Mouse (Mus musculus) kidney, adult 2 months (tissue): Measurements from ENCODE around the gene Catip. TPM values are rescaled to one million over a fixed set of nuclear protein-coding genes. Genes with fewer than 3 reads are reported as not detected.

Experiments used
- DNase-seq: peaks from one replicate; pipeline ENCODE4 v3.0.0; 2021
- H3K27ac ChIP-seq: fragments of 200-500 bp; 2 replicates; pipeline ENCODE4 v1.5.1; 2012; ENCODE audit warnings: low read depth, low read length, control low read depth, inconsistent platforms; ENCODE audit not compliant: insufficient read depth
- H3K27me3 ChIP-seq: fragments of 200-500 bp; replicated peaks from 2 replicates; pipeline ENCODE4 v1.6.1; 2012; ENCODE audit warnings: mild to moderate bottlenecking, moderate library complexity, low read length, inconsistent platforms; ENCODE audit not compliant: control insufficient read depth, insufficient read depth
- H3K36me3 ChIP-seq: fragments of 200-500 bp; 2 replicates; pipeline ENCODE4 v1.6.1; 2012; ENCODE audit warnings: mild to moderate bottlenecking, moderate library complexity, low read length, inconsistent platforms; ENCODE audit not compliant: control insufficient read depth, insufficient read depth
- H3K4me1 ChIP-seq: fragments of 200-500 bp; 2 replicates; pipeline ENCODE4 v1.6.1; 2011; ENCODE audit warnings: low read length; ENCODE audit not compliant: control insufficient read depth, insufficient read depth
- H3K4me3 ChIP-seq: fragments of 200-500 bp; 2 replicates; pipeline ENCODE4 v1.5.1; 2011; ENCODE audit warnings: mild to moderate bottlenecking, low read depth, low read length, control low read depth; ENCODE audit not compliant: insufficient read depth
- CTCF ChIP-seq: fragments of 200-500 bp; conservative IDR thresholded peaks from 2 replicates; pipeline ENCODE4 v1.5.1; 2011; ENCODE audit warnings: low read depth, mild to moderate bottlenecking, control low read depth, low read length, moderate library complexity, mixed read lengths; ENCODE audit not compliant: insufficient read depth, insufficient read length
- POLR2A ChIP-seq: fragments of 200-500 bp; IDR thresholded peaks from one replicate; pipeline ENCODE4 v1.6.1; 2011; ENCODE audit warnings: low read depth, low read length, control low read depth
- WGBS: fragments of 180-500 bp; shearing (Covaris S2); methylation state at CpG from one replicate; pipeline ENCODE4 v1.1.7; 2018; 5-methylcytosine and 5-hydroxymethylcytosine counted together
- polyA plus RNA-seq: library from polyadenylated mRNA; depleted of rRNA; stranded (reverse); fragments of >200 nt; gene quantifications from 2 replicates; pipeline ENCODE4 v1.2.3, GENCODE M21; 2012

Catip gene
- polyA plus RNA-seq, 1 experiment: 0.33 TPM

- no peaks in the 10 kb centered on the region for H3K27me3 ChIP-seq
- 67% methylated on average over 17 of the region's 17 CpGs for WGBS
- no peaks in the 10 kb centered on the region for H3K36me3 ChIP-seq
- H3K4me3 ChIP-seq: no peak overlapping the region
- H3K27ac ChIP-seq: no peak overlapping the region
- TF ChIP-seq POLR2A (no peak), CTCF (no peak)
- no peak for DNase-seq
- H3K4me1 ChIP-seq: no peaks in the 10 kb centered on the region
Observed at GRCm38 (mm10) chr1:74362325-74363229, 669 bp downstream of the Catip start.

GRCm38 (mm10) chr1:74363437-74363836 lies 1.5 kb downstream of the Catip start:
- Histone ChIP-seq H3K4me1 (no peaks in the 10 kb centered on the region), H3K36me3 (no peaks in the 10 kb centered on the region), H3K27me3 (no peaks in the 10 kb centered on the region), H3K27ac (no peak overlapping the region), H3K4me3 (no peak overlapping the region)
- TF ChIP-seq POLR2A: no peak
- no peak for TF ChIP-seq CTCF
- DNase-seq: no peak
- WGBS: 58% methylated on average over 5 of the region's 5 CpGs

- Histone ChIP-seq H3K27me3 (no peaks in the 10 kb centered on the region), H3K36me3 (no peaks in the 10 kb centered on the region), H3K4me3 (no peak overlapping the region), H3K4me1 (no peaks in the 10 kb centered on the region), H3K27ac (no peak overlapping the region)
- TF ChIP-seq POLR2A (no peak), CTCF (no peak)
- no peak for DNase-seq
- 63% methylated on average over 8 of the region's 8 CpGs for WGBS
Observed at GRCm38 (mm10) chr1:74364270-74364669, 2.4 kb downstream of the Catip start.

GRCm38 (mm10) chr1:74367886-74368645 lies 6.2 kb downstream of the Catip start:
- H3K4me1 ChIP-seq: no peaks in the 10 kb centered on the region
- 22% methylated on average over 34 of the region's 34 CpGs for WGBS
- H3K27me3 ChIP-seq: no peaks in the 10 kb centered on the region
- TF ChIP-seq POLR2A: no peak
- H3K27ac ChIP-seq: no peak overlapping the region
- peak overlapping the region; percentile 14; the same call in 1 of the 2 replicates for H3K4me3 ChIP-seq
- peak; percentile 55 for DNase-seq
- no peaks in the 10 kb centered on the region for H3K36me3 ChIP-seq

- no peak for TF ChIP-seq CTCF
- no peak for TF ChIP-seq POLR2A
- Histone ChIP-seq H3K27me3 (no peaks in the 10 kb centered on the region), H3K27ac (no peak overlapping the region), H3K36me3 (no peaks in the 10 kb centered on the region), H3K4me1 (no peaks in the 10 kb centered on the region), H3K4me3 (no peak overlapping the region)
- no peak for DNase-seq
- 51% methylated on average over 4 of the region's 4 CpGs for WGBS
Observed at GRCm38 (mm10) chr1:74370040-74370439, 8.1 kb downstream of the Catip start.

GRCm38 (mm10) chr1:74373372-74373771 lies 11.5 kb downstream of the Catip start:
- H3K27ac ChIP-seq: no peak overlapping the region
- no peaks in the 10 kb centered on the region for H3K4me1 ChIP-seq
- no peak for TF ChIP-seq CTCF
- no peak for TF ChIP-seq POLR2A
- no peak overlapping the region for H3K4me3 ChIP-seq
- no peak for DNase-seq
- no peaks in the 10 kb centered on the region for H3K27me3 ChIP-seq
- no peaks in the 10 kb centered on the region for H3K36me3 ChIP-seq
- 77% methylated on average over 4 of the region's 4 CpGs for WGBS

- Histone ChIP-seq H3K27me3 (no peaks in the 10 kb centered on the region), H3K27ac (no peak within 1 kb of the TSS), H3K4me1 (no peaks in the 10 kb centered on the region), H3K36me3 (no peaks in the 10 kb centered on the region), H3K4me3 (0 out of 2 replicates have a peak within 1 kb of the TSS, but pooled peaks have one; percentile 1)
- TF ChIP-seq POLR2A: no peak
- TF ChIP-seq CTCF: no peak
- peak; percentile 24 for DNase-seq
- WGBS: 71% methylated on average over 8 of the region's 8 CpGs
Observed at GRCm38 (mm10) chr1:74374980-74375379, 13.1 kb downstream of the Catip start, which contains the start of gene Slc11a1. Gene Slc11a1, plus strand, starts transcription at chr1:74375195.
